Mouse (Mus musculus): Measurements from ENCODE around the gene Col5a2. TPM values are rescaled to one million over a fixed set of nuclear protein-coding genes. Genes with fewer than 3 reads are reported as not detected.
"Not testable (repeated sequence)": the region's sequence is repeated elsewhere in the genome, so short reads cannot be mapped to it uniquely, and the experiment has no call there.

The Col5a2 gene
- polyA plus RNA-seq (2016; fragmentation: Nextera tagmentation; extraction: Ambion mirVana): 15.5 and 18.3 TPM in 2 replicates

GRCm38 (mm10) chr1:45502865-45503332 is at the start of gene Col5a2:
Col5a2 (minus strand) TSS chr1:45503282.
- Histone ChIP-seq H3K4me3 (peak within 1 kb of the TSS; percentile 49), H3K9me3 (no peaks in the 10 kb centered on the region), H3K27me3 (ENCODE audit: poor library complexity, severe bottlenecking) (no peaks in the 10 kb centered on the region), H3K27ac (peak within 1 kb of the TSS; percentile 85), H3K4me1 (peaks cover 23% of the 10 kb centered on the region), H3K36me3 (replicated peaks) (no peaks in the 10 kb centered on the region)
- DNase-seq (ENCODE audit: extremely low spot score, low spot score): peak; percentile 25
- 41% methylated on average over 12 of the region's 12 CpGs for WGBS

- Histone ChIP-seq H3K4me3 (no peak overlapping the region), H3K27ac (no peak overlapping the region), H3K9me3 (no peaks in the 10 kb centered on the region), H3K4me1 (no peaks in the 10 kb centered on the region), H3K27me3 (ENCODE audit: poor library complexity, severe bottlenecking) (no peaks in the 10 kb centered on the region), H3K36me3 (replicated peaks) (no peaks in the 10 kb centered on the region)
- no peak for DNase-seq (ENCODE audit: extremely low spot score, low spot score)
- 84% methylated on average over 4 of the region's 4 CpGs for WGBS
These were observed 47.4 kb upstream of the Col5a2 start for GRCm38 (mm10) chr1:45550531-45550930.

- Histone ChIP-seq H3K27me3 (ENCODE audit: poor library complexity, severe bottlenecking) (no peaks in the 10 kb centered on the region), H3K4me1 (no peaks in the 10 kb centered on the region), H3K36me3 (replicated peaks) (no peaks in the 10 kb centered on the region), H3K4me3 (no peak overlapping the region), H3K9me3 (no peaks in the 10 kb centered on the region), H3K27ac (no peak overlapping the region)
- 76% methylated on average over 1 of the region's 1 CpGs for WGBS
- DNase-seq (ENCODE audit: extremely low spot score, low spot score): no peak
These were observed 38.8 kb upstream of the Col5a2 start for GRCm38 (mm10) chr1:45541888-45542287.

GRCm38 (mm10) chr1:45541161-45541560 is 38.1 kb upstream of the Col5a2 start:
- Histone ChIP-seq H3K36me3 (replicated peaks) (no peaks in the 10 kb centered on the region), H3K27ac (no peak overlapping the region), H3K4me1 (no peaks in the 10 kb centered on the region), H3K27me3 (ENCODE audit: poor library complexity, severe bottlenecking) (no peaks in the 10 kb centered on the region), H3K9me3 (no peaks in the 10 kb centered on the region), H3K4me3 (no peak overlapping the region)
- 82% methylated on average over 2 of the region's 2 CpGs for WGBS
- no peak for DNase-seq (ENCODE audit: extremely low spot score, low spot score)

- Histone ChIP-seq H3K36me3 (replicated peaks) (no peaks in the 10 kb centered on the region), H3K27me3 (ENCODE audit: poor library complexity, severe bottlenecking) (no peaks in the 10 kb centered on the region), H3K27ac (no peak overlapping the region), H3K4me1 (no peaks in the 10 kb centered on the region), H3K9me3 (no peaks in the 10 kb centered on the region), H3K4me3 (no peak overlapping the region)
- WGBS: 94% methylated on average over 2 of the region's 2 CpGs
- DNase-seq (ENCODE audit: extremely low spot score, low spot score): no peak
These were observed 28.4 kb upstream of the Col5a2 start for GRCm38 (mm10) chr1:45531486-45531885.

GRCm38 (mm10) chr1:45527476-45527875 is 24.4 kb upstream of the Col5a2 start:
- H3K4me3 ChIP-seq; DNase-seq (ENCODE audit: extremely low spot score, low spot score); H3K27ac ChIP-seq; H3K9me3 ChIP-seq; H3K4me1 ChIP-seq; H3K27me3 ChIP-seq (ENCODE audit: poor library complexity, severe bottlenecking); H3K36me3 ChIP-seq (replicated peaks): not testable (repeated sequence)

GRCm38 (mm10) chr1:45523601-45524000 is 20.5 kb upstream of the Col5a2 start:
- no peak overlapping the region for H3K4me3 ChIP-seq
- no peaks in the 10 kb centered on the region for H3K4me1 ChIP-seq
- no peaks in the 10 kb centered on the region for H3K9me3 ChIP-seq
- no peak for DNase-seq (ENCODE audit: extremely low spot score, low spot score)
- H3K27ac ChIP-seq: no peak overlapping the region
- 89% methylated on average over 3 of the region's 3 CpGs for WGBS
- no peaks in the 10 kb centered on the region for H3K36me3 ChIP-seq (replicated peaks)
- H3K27me3 ChIP-seq (ENCODE audit: poor library complexity, severe bottlenecking): no peaks in the 10 kb centered on the region

- DNase-seq (ENCODE audit: extremely low spot score, low spot score): no peak
- 80% methylated on average over 2 of the region's 2 CpGs for WGBS
- Histone ChIP-seq H3K4me1 (no peaks in the 10 kb centered on the region), H3K9me3 (no peaks in the 10 kb centered on the region), H3K36me3 (replicated peaks) (no peaks in the 10 kb centered on the region), H3K27ac (no peak overlapping the region), H3K4me3 (no peak overlapping the region), H3K27me3 (ENCODE audit: poor library complexity, severe bottlenecking) (no peaks in the 10 kb centered on the region)
These were observed 18.4 kb upstream of the Col5a2 start for GRCm38 (mm10) chr1:45521486-45521885.

- WGBS: 10% methylated on average over 11 of the region's 11 CpGs
- peak; percentile 43 for DNase-seq (ENCODE audit: extremely low spot score, low spot score)
- H3K27ac ChIP-seq: peak overlapping the region; percentile 85
These were observed 791 bp downstream of the Col5a2 start for GRCm38 (mm10) chr1:45502241-45502741.

GRCm38 (mm10) chr1:45501437-45501836 is 1.6 kb downstream of the Col5a2 start:
- Histone ChIP-seq H3K27ac (peak overlapping the region; percentile 85), H3K4me3 (peak overlapping the region; percentile 49), H3K36me3 (replicated peaks) (no peaks in the 10 kb centered on the region), H3K4me1 (peaks cover 23% of the 10 kb centered on the region), H3K9me3 (no peaks in the 10 kb centered on the region), H3K27me3 (ENCODE audit: poor library complexity, severe bottlenecking) (no peaks in the 10 kb centered on the region)
- DNase-seq (ENCODE audit: extremely low spot score, low spot score): no peak
- 70% methylated on average over 6 of the region's 6 CpGs for WGBS

More at GRCm38 (mm10) chr1:45502241-45502741, 791 bp downstream of the Col5a2 start:
- no peaks in the 10 kb centered on the region for H3K9me3 ChIP-seq
- no peaks in the 10 kb centered on the region for H3K27me3 ChIP-seq (ENCODE audit: poor library complexity, severe bottlenecking)
- H3K4me1 ChIP-seq: peaks cover 23% of the 10 kb centered on the region
- peak overlapping the region; percentile 49 for H3K4me3 ChIP-seq
- no peaks in the 10 kb centered on the region for H3K36me3 ChIP-seq (replicated peaks)

GRCm38 (mm10) chr1:45500456-45500855 is 2.6 kb downstream of the Col5a2 start:
- Histone ChIP-seq H3K27me3 (ENCODE audit: poor library complexity, severe bottlenecking) (no peaks in the 10 kb centered on the region), H3K9me3 (no peaks in the 10 kb centered on the region), H3K4me3 (no peak overlapping the region), H3K27ac (no peak overlapping the region), H3K36me3 (replicated peaks) (no peaks in the 10 kb centered on the region), H3K4me1 (peaks cover 23% of the 10 kb centered on the region)
- no peak for DNase-seq (ENCODE audit: extremely low spot score, low spot score)
- WGBS: 92% methylated on average over 6 of the region's 6 CpGs

- Histone ChIP-seq H3K4me1 (peaks cover 2% of the 10 kb centered on the region; the same call in 1 of the 2 replicates), H3K9me3 (no peaks in the 10 kb centered on the region)
- WGBS: 95% methylated on average over 2 of the region's 2 CpGs
These were observed 8.1 kb downstream of the Col5a2 start for GRCm38 (mm10) chr1:45495025-45495424.

GRCm38 (mm10) chr1:45492130-45492723 is 10.9 kb downstream of the Col5a2 start:
- H3K27me3 ChIP-seq (ENCODE audit: poor library complexity, severe bottlenecking): no peaks in the 10 kb centered on the region
- H3K9me3 ChIP-seq: no peaks in the 10 kb centered on the region
- H3K36me3 ChIP-seq (replicated peaks): no peaks in the 10 kb centered on the region
- 89% methylated on average over 4 of the region's 4 CpGs for WGBS
- no peak for DNase-seq (ENCODE audit: extremely low spot score, low spot score)
- H3K4me1 ChIP-seq: peaks cover 2% of the 10 kb centered on the region; the same call in 1 of the 2 replicates
- no peak overlapping the region for H3K4me3 ChIP-seq
- no peak overlapping the region for H3K27ac ChIP-seq

More at GRCm38 (mm10) chr1:45495025-45495424, 8.1 kb downstream of the Col5a2 start:
- no peak overlapping the region for H3K4me3 ChIP-seq
- no peaks in the 10 kb centered on the region for H3K36me3 ChIP-seq (replicated peaks)
- no peaks in the 10 kb centered on the region for H3K27me3 ChIP-seq (ENCODE audit: poor library complexity, severe bottlenecking)
- no peak for DNase-seq (ENCODE audit: extremely low spot score, low spot score)
- H3K27ac ChIP-seq: no peak overlapping the region

All from forebrain, embryonic 10.5 days (tissue).